Mouse (Mus musculus) cerebellum, adult 18-20 months (tissue): ENCODE measurements around the gene S1pr5.
"Not testable (repeated sequence)": the region's sequence is repeated elsewhere in the genome, so short reads cannot be mapped to it uniquely, and the experiment has no call there.

Source experiments
- DNase-seq, 2 experiments: peaks; one replicate each; pipeline ENCODE4 v3.0.0; 2021

S1pr5 gene

GRCm38 (mm10) chr9:21235341-21235740 lies 12.9 kb downstream of the S1pr5 start:
- no peak for DNase-seq

- no peak for DNase-seq
These were observed 14.4 kb downstream of the S1pr5 start for GRCm38 (mm10) chr9:21233805-21234204.

- no peak for DNase-seq
These were observed 14.9 kb downstream of the S1pr5 start for GRCm38 (mm10) chr9:21233366-21233765.

GRCm38 (mm10) chr9:21232867-21233266 lies 15.4 kb downstream of the S1pr5 start:
- no peak for DNase-seq

GRCm38 (mm10) chr9:21231551-21231950 lies 16.7 kb downstream of the S1pr5 start:
- no peak for DNase-seq

GRCm38 (mm10) chr9:21227342-21227741 lies 20.9 kb downstream of the S1pr5 start:
- no peak for DNase-seq

GRCm38 (mm10) chr9:21225415-21225758 lies 22.9 kb downstream of the S1pr5 start:
- DNase-seq: no peak

- no peak for DNase-seq
These were observed 23.4 kb downstream of the S1pr5 start for GRCm38 (mm10) chr9:21224576-21225414.

- no peak for DNase-seq
These were observed 24.3 kb downstream of the S1pr5 start for GRCm38 (mm10) chr9:21223906-21224305.

- not testable (repeated sequence) for DNase-seq
These were observed 24.8 kb downstream of the S1pr5 start for GRCm38 (mm10) chr9:21223490-21223889.

- DNase-seq: no peak
These were observed 26.8 kb downstream of the S1pr5 start for GRCm38 (mm10) chr9:21221383-21221929.

- peak; percentile 96 to 98 for DNase-seq
These were observed 27.5 kb downstream of the S1pr5 start for GRCm38 (mm10) chr9:21220490-21221382.

- DNase-seq: peak in 1 of 2 experiments; percentile 38
These were observed 28.4 kb downstream of the S1pr5 start for GRCm38 (mm10) chr9:21219820-21220219.

- DNase-seq: no peak
These were observed 32.0 kb downstream of the S1pr5 start for GRCm38 (mm10) chr9:21216050-21216841.

GRCm38 (mm10) chr9:21213617-21214190 lies 34.5 kb downstream of the S1pr5 start:
- DNase-seq: peak; percentile 39 to 42

GRCm38 (mm10) chr9:21211624-21212023 lies 36.6 kb downstream of the S1pr5 start:
- DNase-seq: no peak

- no peak for DNase-seq
These were observed 37.4 kb downstream of the S1pr5 start for GRCm38 (mm10) chr9:21210821-21211220.

GRCm38 (mm10) chr9:21208626-21209025 lies 39.6 kb downstream of the S1pr5 start:
- DNase-seq: no peak

GRCm38 (mm10) chr9:21206848-21207247 lies 41.4 kb downstream of the S1pr5 start:
- DNase-seq: no peak

GRCm38 (mm10) chr9:21204528-21205272 lies 43.5 kb downstream of the S1pr5 start:
- DNase-seq: no peak

GRCm38 (mm10) chr9:21204156-21204527 lies 44.1 kb downstream of the S1pr5 start:
- no peak for DNase-seq

GRCm38 (mm10) chr9:21198960-21199359 lies 49.3 kb downstream of the S1pr5 start:
- no peak for DNase-seq
